Mouse (Mus musculus) yolk sac, embryonic 10.5 days (tissue): Measurements from ENCODE around the gene Dsp.

Experiments
- DNase-seq: peaks from one replicate; pipeline ENCODE4 v3.0.0-alpha.2; 2017; ENCODE audit warnings: low spot score

Dsp gene

GRCm38 (mm10) chr13:38151069-38151588 lies at the start of gene Dsp:
Gene Dsp (plus strand): TSS chr13:38151294.
- DNase-seq: peak; percentile 81

DNA sequence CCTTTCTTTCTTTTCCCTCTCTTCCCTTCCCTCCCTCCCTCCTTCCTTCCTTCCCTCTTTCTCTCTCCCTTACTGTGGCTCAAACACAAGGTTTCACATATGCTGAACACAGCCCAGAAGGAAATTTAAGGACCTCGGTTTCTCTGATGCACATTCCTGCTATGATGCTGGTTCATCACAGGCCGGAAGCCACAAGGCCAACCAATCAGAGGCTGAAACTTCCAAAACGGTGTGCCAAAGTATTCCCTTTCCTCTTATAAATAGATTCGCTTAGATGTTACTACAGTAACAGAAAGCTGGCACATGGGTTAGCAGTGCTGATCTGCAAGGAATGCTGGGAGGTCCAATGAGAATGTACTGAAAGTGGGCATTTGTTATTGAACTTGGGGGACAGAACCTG lies 47.7 kb upstream of the Dsp start:
- DNase-seq: no peak

DNA sequence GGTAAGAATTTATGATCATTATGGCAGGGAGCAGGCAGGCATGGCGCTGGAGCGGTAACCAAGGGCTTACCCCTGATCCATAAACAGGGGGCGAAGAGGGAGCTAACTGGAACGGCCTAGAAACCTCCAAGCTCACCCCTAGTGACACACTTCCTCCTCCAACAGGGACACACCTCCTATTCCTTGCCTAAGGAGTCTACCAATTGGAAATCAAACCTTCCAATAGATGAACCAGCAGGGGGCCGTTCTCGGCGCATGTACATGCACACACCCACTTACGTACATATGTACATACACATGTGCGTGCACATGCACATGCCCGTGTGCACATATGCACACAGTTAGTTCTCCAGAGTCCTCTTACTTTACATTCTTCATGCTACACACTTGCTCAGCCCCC lies 46.6 kb upstream of the Dsp start:
- no peak for DNase-seq

DNA sequence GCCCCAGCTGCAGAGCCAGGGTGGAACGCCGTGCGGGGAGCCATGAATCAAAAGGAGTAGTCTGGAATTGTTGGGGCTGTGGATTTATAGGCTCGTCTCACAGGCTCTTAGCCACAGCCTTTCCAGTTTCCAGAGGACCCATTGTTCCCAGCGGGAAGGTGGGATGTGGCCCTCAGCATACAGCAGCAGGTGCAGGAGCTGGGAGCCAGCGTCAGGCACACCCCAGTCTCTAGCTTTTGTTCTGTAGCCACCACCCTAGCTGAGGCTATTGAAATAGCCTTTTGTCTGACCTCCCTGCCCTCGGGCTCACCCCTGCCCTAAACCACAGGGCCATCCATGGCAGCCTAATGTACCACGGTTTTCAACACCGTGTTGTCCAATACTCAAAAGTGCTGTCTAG lies 42.0 kb upstream of the Dsp start:
- no peak for DNase-seq

GRCm38 (mm10) chr13:38122321-38122720 lies 28.8 kb upstream of the Dsp start:
- no peak for DNase-seq

DNA sequence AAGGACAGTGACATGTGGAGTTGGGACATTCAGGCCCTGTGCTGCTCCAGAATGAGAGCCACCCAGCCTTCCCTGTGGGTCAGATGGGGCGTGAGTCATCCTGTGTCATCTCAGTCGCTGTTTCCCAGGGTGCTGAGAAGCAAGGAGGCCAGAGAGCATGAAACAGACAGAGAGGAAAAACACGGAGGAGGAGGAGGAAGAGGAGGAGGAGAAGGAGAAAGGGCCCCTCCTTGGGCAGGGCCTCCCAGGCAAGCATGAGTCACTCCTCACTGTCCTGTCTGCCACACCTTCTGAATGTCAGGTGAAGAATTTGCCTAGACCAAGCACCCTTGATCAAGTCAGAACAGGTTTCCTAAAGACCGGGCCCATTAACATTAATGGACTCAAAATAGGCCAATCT lies 27.4 kb upstream of the Dsp start:
- no peak for DNase-seq

DNA sequence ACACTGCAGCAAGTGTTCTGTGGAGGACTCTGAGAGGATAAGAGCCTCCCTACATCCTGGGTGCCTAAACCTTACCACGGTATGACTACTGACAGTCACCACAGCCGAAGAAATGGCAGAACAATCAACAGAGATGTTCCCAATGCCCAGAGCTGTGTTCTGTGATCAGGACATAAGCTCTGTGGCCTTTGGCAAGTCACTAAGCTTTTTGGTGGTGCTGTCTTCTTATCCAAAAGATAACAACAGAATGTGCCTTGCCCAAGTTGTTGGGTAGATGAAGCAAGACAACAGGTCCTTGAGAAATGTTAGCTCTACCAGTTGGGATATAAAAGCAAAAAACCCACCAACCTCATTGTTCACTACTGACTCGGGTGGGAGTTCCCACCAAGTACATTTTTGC lies 23.4 kb upstream of the Dsp start:
- DNase-seq: no peak

DNA sequence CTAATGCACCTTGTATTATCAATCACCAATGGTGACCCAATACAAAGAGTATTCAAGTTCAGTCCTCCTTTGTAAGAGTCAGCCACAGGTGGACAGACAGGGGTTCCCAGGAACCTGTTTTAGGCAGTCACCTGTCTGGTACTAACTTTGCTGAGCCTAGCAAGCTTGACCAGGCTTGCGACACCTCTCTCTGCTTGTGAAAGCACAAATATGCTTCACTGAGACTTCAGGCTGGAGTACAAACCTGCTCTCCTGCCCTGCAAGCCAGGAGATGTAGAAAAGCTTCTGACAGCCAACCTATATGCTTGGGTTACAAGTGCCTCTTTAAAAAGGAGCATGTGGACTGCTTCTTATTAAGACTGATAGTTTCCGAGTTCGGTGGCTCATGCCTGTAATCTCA lies 22.8 kb upstream of the Dsp start:
- DNase-seq: peak; percentile 73

- DNase-seq: no peak
These were observed 21.6 kb upstream of the Dsp start for GRCm38 (mm10) chr13:38129492-38129891.

DNA sequence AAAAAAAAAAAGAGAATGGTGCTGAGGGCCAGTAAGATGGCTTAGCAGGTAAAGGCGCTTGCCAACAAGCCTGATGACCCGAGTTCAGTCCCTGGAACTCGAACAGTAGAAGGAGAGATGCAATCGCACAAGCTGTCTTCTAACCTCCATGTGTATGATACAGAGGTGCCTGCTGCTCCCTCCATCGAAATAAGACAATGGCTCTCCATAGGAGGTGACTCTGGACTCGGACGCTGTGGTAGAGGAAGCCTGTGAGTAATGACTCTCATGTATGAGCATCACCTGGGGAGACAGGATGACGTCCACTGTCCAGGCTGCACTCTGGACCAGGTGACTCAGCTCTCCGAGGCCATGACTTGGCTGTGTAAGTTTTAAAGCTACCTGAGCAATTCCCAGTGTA lies 21.0 kb upstream of the Dsp start:
- no peak for DNase-seq

- DNase-seq: no peak
These were observed 18.0 kb upstream of the Dsp start for GRCm38 (mm10) chr13:38133016-38133528.

GRCm38 (mm10) chr13:38140521-38140920 lies 10.6 kb upstream of the Dsp start:
- DNase-seq: no peak

- DNase-seq: peak; percentile 38
These were observed 6.0 kb upstream of the Dsp start for GRCm38 (mm10) chr13:38144962-38145713.

DNA sequence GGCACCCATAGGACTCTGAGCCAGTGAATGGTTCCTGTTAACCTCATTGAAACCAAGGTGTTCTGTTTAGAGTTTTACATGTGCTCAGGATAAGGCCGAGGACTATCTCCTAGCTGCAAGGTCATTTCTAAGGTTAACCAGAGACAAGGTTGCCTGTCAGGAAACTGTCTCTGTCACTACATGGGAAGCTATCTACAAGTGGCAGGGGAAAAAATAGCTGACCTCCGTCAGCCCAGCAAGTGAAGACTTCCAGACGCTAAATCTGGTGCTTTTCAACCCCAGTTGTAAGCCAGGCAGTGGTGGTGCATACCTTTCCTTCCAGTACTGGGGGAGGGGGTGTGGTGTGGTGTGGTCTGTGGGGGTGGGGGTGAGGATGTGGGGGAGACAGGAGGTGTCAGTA lies 2.7 kb upstream of the Dsp start:
- DNase-seq: peak; percentile 35

GRCm38 (mm10) chr13:38151671-38152428 lies 756 bp downstream of the Dsp start:
- peak; percentile 60 for DNase-seq

- DNase-seq: peak; percentile 57
These were observed 1.4 kb downstream of the Dsp start for GRCm38 (mm10) chr13:38152429-38153035.

DNA sequence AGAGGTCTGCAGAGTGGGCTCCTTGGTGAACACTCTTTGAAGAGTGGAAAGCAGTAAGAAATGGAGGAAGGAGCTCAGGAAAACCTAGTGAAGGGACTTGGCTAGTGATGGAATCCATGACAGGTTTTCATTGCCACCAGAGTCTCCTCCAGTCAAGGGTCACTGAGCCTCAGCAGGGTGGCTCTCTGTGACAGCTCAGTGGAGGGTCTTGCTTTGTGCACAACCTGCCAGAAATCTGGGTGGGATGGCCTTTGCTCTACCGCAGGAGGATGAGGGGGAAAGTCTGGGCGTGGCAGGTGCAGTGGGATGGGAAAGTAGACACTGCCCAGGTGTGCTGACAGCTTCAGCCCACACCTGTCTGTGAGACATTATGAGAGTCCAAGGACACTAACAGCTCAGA lies 4.4 kb downstream of the Dsp start:
- DNase-seq: peak; percentile 84

DNA sequence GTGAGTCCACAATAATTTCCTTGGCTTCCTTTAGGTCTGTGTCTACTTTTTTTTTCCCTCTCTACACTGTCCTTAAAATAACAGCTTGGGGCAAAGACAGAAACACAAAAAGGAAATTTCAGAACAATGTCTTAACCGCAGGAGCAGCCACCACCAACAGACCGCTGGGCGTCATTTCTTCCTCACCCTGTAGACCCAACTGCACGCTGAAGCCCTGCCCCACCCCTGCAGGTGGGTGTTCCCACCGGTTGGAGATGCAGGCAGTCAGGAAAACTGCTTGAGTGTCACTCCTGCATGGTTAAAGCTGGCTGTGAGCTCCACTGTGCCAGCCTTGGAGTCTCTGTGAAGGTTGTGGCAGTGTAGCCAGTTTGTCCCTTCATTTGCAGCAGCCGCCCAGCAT lies 6.5 kb downstream of the Dsp start:
- DNase-seq: no peak

- DNase-seq: no peak
These were observed 10.9 kb downstream of the Dsp start for GRCm38 (mm10) chr13:38162002-38162401.

DNA sequence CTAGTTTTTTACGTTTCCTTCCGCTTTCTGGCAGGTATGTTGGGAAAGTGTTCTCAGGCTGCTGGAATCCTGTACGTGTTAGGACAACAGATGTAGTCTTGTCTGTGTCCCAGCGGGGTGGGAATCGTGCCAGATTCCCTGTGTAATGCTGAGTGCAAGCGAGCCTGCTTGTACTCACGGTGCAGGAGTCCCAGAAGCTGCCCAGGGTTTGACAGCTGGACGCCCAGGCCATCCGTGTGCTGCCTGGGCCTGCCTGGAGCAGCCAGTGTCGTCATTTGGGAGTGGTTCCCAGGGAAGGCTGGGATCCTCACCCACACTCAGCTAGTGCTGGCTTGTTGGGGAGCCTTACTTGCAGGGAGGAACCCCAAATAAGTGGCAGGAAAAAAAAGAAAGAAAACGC lies 11.6 kb downstream of the Dsp start:
- DNase-seq: peak; percentile 23

- no peak for DNase-seq
These were observed 13.8 kb downstream of the Dsp start for GRCm38 (mm10) chr13:38164932-38165331.

- peak; percentile 53 for DNase-seq
These were observed 16.0 kb downstream of the Dsp start for GRCm38 (mm10) chr13:38167056-38167455.

GRCm38 (mm10) chr13:38170707-38171144 lies 19.6 kb downstream of the Dsp start:
- peak; percentile 83 for DNase-seq
